Mouse (Mus musculus) heart, embryonic 13.5 days (tissue): ENCODE measurements around the gene Ncoa3. TPM values are rescaled to one million over a fixed set of nuclear protein-coding genes. Genes with fewer than 3 reads are reported as not detected.

ENCODE experiments used
- ATAC-seq: fragments of 200-750 bp; cut with Nextera tagmentation; 2 replicates; pipeline ENCODE4 v1.8.0; 2017; ENCODE audit warnings: moderate TSS enrichment; ENCODE audit not compliant: insufficient number of reproducible peaks, low FRiP score, low TSS enrichment; ENCODE audit errors: extremely low read depth
- H3K27ac ChIP-seq: fragments of 300-500 bp; sonication (generic); replicated peaks from 2 replicates; pipeline ENCODE4 v1.5.1; 2015; ENCODE audit warnings: moderate library complexity, mild to moderate bottlenecking, inconsistent platforms
- H3K27me3 ChIP-seq: fragments of 300-500 bp; sonication (generic); replicated peaks from 2 replicates; pipeline ENCODE4 v1.6.1; 2015; ENCODE audit warnings: mild to moderate bottlenecking, inconsistent platforms
- H3K36me3 ChIP-seq: fragments of 300-500 bp; sonication (generic); 2 replicates; pipeline ENCODE4 v1.6.1; 2015; ENCODE audit warnings: mild to moderate bottlenecking, inconsistent platforms
- H3K4me1 ChIP-seq: fragments of 300-500 bp; sonication (generic); 2 replicates; pipeline ENCODE4 v1.6.1; 2015; ENCODE audit warnings: inconsistent platforms
- H3K4me2 ChIP-seq: fragments of 300-500 bp; sonication (generic); 2 replicates; pipeline ENCODE4 v1.6.1; 2015; ENCODE audit warnings: inconsistent platforms, mild to moderate bottlenecking, moderate library complexity
- H3K4me3 ChIP-seq: fragments of 300-500 bp; sonication (generic); 2 replicates; pipeline ENCODE4 v1.5.1; 2015; ENCODE audit warnings: moderate library complexity, mild to moderate bottlenecking, inconsistent platforms
- H3K9ac ChIP-seq: fragments of 300-500 bp; sonication (generic); 2 replicates; pipeline ENCODE4 v1.6.1; 2015; ENCODE audit warnings: inconsistent platforms, mild to moderate bottlenecking, moderate library complexity
- H3K9me3 ChIP-seq: fragments of 300-500 bp; sonication (generic); 2 replicates; pipeline ENCODE4 v1.6.1; 2016; ENCODE audit warnings: inconsistent platforms
- WGBS: fragments of 180-500 bp; shearing (Covaris S2); methylation state at CpG from one replicate; pipeline ENCODE4 v1.1.7; 2015; ENCODE audit warnings: mixed read lengths; 5-methylcytosine and 5-hydroxymethylcytosine counted together
- polyA plus RNA-seq: library from polyadenylated mRNA; unstranded; fragments of >200 nt; fragmentation: Nextera tagmentation; extraction: Ambion mirVana; gene quantifications from 2 replicates; pipeline ENCODE4 v1.2.1, GENCODE M21; 2015

Ncoa3 gene
- polyA plus RNA-seq, 1 experiment from 2014 or later: 11.2 TPM

GRCm38 (mm10) chr2:166090131-166090581 is 97.7 kb downstream of the Ncoa3 start:
- Histone ChIP-seq H3K4me1 (peaks cover 19% of the 10 kb centered on the region), H3K36me3 (peaks cover 87% of the 10 kb centered on the region), H3K27ac (peak overlapping the region; percentile 66), H3K9me3 (no peaks in the 10 kb centered on the region), H3K4me2 (no peak overlapping the region), H3K9ac (peak overlapping the region; percentile 48), H3K4me3 (no peak overlapping the region), H3K27me3 (no peaks in the 10 kb centered on the region)
- no peak for ATAC-seq
- WGBS: 19% methylated on average over 7 of the region's 7 CpGs

DNA sequence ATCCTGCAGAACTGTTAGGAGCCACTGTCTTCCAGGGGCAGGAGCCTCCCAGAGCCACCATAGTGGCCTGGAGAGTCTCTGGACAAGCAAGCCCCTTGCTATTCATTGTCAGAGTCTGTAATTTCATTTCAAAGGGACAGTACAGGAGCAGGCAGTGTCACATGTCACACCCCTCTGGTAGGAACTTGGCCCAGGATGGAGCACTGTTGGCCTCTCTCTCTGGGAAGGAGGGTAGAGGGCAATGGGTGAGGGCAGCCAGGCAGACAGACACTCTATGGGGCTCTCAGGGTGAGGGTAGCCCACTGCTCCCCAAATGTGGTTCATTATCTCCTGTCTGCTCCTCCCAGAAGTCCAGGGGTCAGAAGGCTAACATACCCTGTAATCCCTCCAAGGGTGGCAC is 99.2 kb downstream of the Ncoa3 start:
- no peak overlapping the region for H3K9ac ChIP-seq
- H3K9me3 ChIP-seq: no peaks in the 10 kb centered on the region
- no peaks in the 10 kb centered on the region for H3K27me3 ChIP-seq
- H3K4me2 ChIP-seq: no peak overlapping the region
- peaks cover 32% of the 10 kb centered on the region for H3K4me1 ChIP-seq
- peaks cover 78% of the 10 kb centered on the region for H3K36me3 ChIP-seq
- ATAC-seq: 0 out of 2 replicates have a peak, but pooled peaks have one; percentile 14
- H3K27ac ChIP-seq: no peak overlapping the region
- no peak overlapping the region for H3K4me3 ChIP-seq

DNA sequence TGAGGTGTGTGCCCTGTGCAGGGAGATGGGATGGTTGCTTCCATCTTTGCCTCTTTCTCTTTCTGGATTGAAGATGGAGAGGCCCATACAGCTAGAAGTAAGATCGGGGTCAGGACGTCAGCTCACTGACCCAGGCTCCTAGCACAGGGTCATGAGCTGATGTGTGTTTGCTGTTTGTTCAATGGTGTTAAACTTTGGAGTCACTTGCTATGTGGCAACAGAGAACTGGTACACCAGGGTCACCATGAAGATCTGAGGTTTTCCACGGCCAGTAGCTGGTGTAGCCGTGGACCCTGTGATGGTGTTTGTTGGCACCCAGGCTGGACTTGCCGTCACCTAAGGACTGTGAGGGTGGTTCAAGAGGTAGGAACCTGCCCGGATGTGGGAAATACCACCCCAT is 100.0 kb downstream of the Ncoa3 start:
- peaks cover 37% of the 10 kb centered on the region for H3K4me1 ChIP-seq
- H3K4me3 ChIP-seq: no peak overlapping the region
- H3K9me3 ChIP-seq: no peaks in the 10 kb centered on the region
- WGBS: 85% methylated on average over 6 of the region's 6 CpGs
- ATAC-seq: no peak
- H3K4me2 ChIP-seq: no peak overlapping the region
- H3K27me3 ChIP-seq: no peaks in the 10 kb centered on the region
- no peak overlapping the region for H3K9ac ChIP-seq
- peaks cover 77% of the 10 kb centered on the region for H3K36me3 ChIP-seq
- no peak overlapping the region for H3K27ac ChIP-seq

DNA sequence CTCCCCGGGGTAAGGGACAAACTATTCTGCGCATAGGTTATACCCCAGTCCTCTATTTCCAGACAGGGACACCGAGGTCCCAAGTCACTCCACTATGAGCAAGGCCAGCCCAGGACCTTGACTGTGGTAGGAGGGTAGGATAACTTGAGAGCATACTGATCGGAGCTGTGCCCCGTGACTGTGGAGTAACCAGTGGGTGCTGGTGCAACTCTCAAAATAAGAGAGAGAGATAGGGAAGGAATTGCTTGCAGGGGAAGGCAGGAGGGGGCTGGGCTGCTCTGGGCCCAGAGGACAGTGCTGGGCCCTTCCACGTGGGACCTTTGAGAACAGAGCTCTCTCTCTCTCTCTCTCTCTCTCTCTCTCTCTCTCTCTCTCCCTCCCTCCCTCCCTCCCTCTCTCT is 103.9 kb downstream of the Ncoa3 start:
- Histone ChIP-seq H3K27ac (no peak overlapping the region; the same call in 1 of the 2 replicates), H3K9me3 (no peaks in the 10 kb centered on the region), H3K27me3 (no peaks in the 10 kb centered on the region), H3K4me3 (no peak overlapping the region), H3K4me2 (no peak overlapping the region), H3K4me1 (peaks cover 57% of the 10 kb centered on the region), H3K9ac (no peak overlapping the region), H3K36me3 (peaks cover 54% of the 10 kb centered on the region)
- no peak for ATAC-seq
- 78% methylated on average over 6 of the region's 6 CpGs for WGBS

GRCm38 (mm10) chr2:166096834-166097233 is 104.4 kb downstream of the Ncoa3 start:
- H3K27me3 ChIP-seq: no peaks in the 10 kb centered on the region
- H3K9ac ChIP-seq: no peak overlapping the region
- peak overlapping the region; percentile 30; the same call in 1 of the 2 replicates for H3K27ac ChIP-seq
- no peak overlapping the region for H3K4me3 ChIP-seq
- H3K4me2 ChIP-seq: no peak overlapping the region
- no peak for ATAC-seq
- peaks cover 63% of the 10 kb centered on the region for H3K4me1 ChIP-seq
- no peaks in the 10 kb centered on the region for H3K9me3 ChIP-seq
- H3K36me3 ChIP-seq: peaks cover 49% of the 10 kb centered on the region
- 82% methylated on average over 1 of the region's 1 CpGs for WGBS

DNA sequence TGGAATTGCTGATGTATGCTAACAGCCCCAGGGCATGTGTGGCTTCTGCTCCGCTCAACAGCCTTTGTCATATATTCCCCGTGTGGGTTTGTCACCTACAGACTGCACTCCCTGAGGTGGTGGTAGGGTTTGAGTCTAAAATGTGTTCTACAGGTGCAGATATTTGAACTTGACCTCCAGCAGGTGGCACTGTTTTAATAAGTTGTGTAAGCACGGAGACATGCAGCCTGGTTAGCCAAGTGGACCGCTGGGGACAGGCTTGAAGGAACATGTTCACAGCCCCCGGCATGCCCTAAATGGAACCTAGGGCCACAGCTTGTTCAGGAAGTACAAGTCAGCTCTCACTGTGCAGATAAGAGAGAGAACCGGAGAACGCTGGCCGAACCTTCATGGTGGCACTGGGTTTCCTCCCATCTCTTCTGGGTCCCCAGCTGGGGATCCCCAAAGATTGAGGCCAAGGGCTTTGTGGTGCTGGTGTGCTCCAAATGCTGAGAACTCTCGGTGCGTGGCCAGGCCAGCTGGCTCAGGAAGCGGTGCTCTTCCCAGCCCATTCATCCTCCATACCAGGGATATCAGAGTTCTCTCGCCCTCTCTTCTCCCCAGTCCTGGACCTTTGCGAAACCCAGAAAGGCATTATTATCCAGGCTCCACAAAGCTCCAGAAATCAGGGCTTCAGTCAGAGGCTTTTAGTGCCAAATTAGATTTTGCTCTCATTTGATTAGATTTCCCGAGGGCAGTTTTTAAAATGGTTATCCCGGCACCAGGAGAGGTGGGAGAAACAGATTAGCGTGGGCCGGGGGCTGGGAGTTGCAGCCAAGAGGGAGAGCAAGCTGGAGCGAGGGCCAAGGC is 105.2 kb downstream of the Ncoa3 start:
- 60% methylated on average over 18 of the region's 18 CpGs for WGBS
- H3K9ac ChIP-seq: 0 out of 2 replicates have a peak overlapping the region, but pooled peaks have one; percentile 38
- no peak overlapping the region for H3K4me2 ChIP-seq

GRCm38 (mm10) chr2:166098292-166098933 is 106.0 kb downstream of the Ncoa3 start:
- Histone ChIP-seq H3K4me3 (no peak overlapping the region), H3K36me3 (peaks cover 33% of the 10 kb centered on the region), H3K27ac (peak overlapping the region; percentile 53), H3K4me1 (peaks cover 78% of the 10 kb centered on the region), H3K9me3 (no peaks in the 10 kb centered on the region), H3K9ac (0 out of 2 replicates have a peak overlapping the region, but pooled peaks have one; percentile 38), H3K27me3 (no peaks in the 10 kb centered on the region), H3K4me2 (no peak overlapping the region; the same call in 1 of the 2 replicates)
- WGBS: 44% methylated on average over 15 of the region's 15 CpGs
- ATAC-seq: no peak

More for the DNA sequence above, 105.2 kb downstream of the Ncoa3 start:
- no peak overlapping the region for H3K4me3 ChIP-seq
- H3K9me3 ChIP-seq: no peaks in the 10 kb centered on the region
- H3K27ac ChIP-seq: peak overlapping the region; percentile 53
- peaks cover 40% of the 10 kb centered on the region for H3K36me3 ChIP-seq
- no peak for ATAC-seq
- H3K4me1 ChIP-seq: peaks cover 71% of the 10 kb centered on the region
- no peaks in the 10 kb centered on the region for H3K27me3 ChIP-seq

- peak overlapping the region; percentile 81 for H3K27ac ChIP-seq
- H3K36me3 ChIP-seq: peaks cover 18% of the 10 kb centered on the region
- no peaks in the 10 kb centered on the region for H3K27me3 ChIP-seq
- H3K4me1 ChIP-seq: peaks cover 90% of the 10 kb centered on the region
- ATAC-seq: no peak
- H3K4me3 ChIP-seq: no peak overlapping the region
- peak overlapping the region; percentile 12; the same call in 1 of the 2 replicates for H3K4me2 ChIP-seq
- H3K9me3 ChIP-seq: no peaks in the 10 kb centered on the region
- peak overlapping the region; percentile 25; the same call in 1 of the 2 replicates for H3K9ac ChIP-seq
- WGBS: 51% methylated on average over 21 of the region's 21 CpGs
These were observed 108.2 kb downstream of the Ncoa3 start for GRCm38 (mm10) chr2:166100309-166101262.

- Histone ChIP-seq H3K4me3 (no peak overlapping the region), H3K9me3 (no peaks in the 10 kb centered on the region), H3K4me1 (peaks cover 84% of the 10 kb centered on the region), H3K9ac (peak overlapping the region; percentile 61; the same call in 1 of the 2 replicates), H3K27me3 (no peaks in the 10 kb centered on the region), H3K27ac (0 out of 2 replicates have a peak overlapping the region, but pooled peaks have one; percentile 28), H3K4me2 (no peak overlapping the region), H3K36me3 (peaks cover 10% of the 10 kb centered on the region)
- ATAC-seq: no peak
- WGBS: 66% methylated on average over 7 of the region's 7 CpGs
These were observed 110.5 kb downstream of the Ncoa3 start for GRCm38 (mm10) chr2:166102893-166103292.

GRCm38 (mm10) chr2:166105911-166106310 is 113.5 kb downstream of the Ncoa3 start:
- Histone ChIP-seq H3K27me3 (no peaks in the 10 kb centered on the region), H3K9ac (peak overlapping the region; percentile 67), H3K4me3 (no peak overlapping the region), H3K27ac (peak overlapping the region; percentile 91), H3K4me2 (no peak overlapping the region), H3K36me3 (peaks cover 20% of the 10 kb centered on the region), H3K4me1 (peaks cover 62% of the 10 kb centered on the region), H3K9me3 (no peaks in the 10 kb centered on the region)
- 40% methylated on average over 9 of the region's 9 CpGs for WGBS
- ATAC-seq: no peak
